Mouse (Mus musculus): ENCODE measurements at regions not wholly inside any gene's neighbourhood (a gene's known extent, or its start where the extent isn't known, plus 50 kb on each side); places are given as distances from the start of the nearest gene placed in this dataset.

DNA sequence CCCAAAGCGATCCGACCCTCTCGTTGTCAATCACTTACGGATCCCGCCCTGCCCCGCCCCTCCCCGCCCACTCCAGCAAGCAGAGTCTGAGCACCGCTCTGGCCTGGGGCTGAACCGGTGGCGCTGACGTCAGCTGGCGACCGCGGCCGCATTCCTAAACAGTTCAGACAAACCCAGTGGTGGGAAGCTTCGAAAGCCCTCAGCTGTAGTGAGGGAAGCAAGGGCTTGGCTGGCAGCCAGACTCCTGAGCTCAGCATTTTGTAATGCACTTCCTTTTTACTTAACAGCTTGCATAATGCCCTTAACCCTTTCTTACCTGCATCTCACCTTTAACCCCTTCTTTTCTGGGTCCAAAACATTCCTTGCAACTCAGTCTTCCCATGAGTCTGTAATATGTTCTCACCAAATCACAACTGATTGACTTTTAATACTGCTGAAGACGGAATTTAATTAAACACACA, 213.0 kb upstream of the Smim15 start:
- TF ChIP-seq TAL1 (IDR thresholded peaks at IDR 0.05; ENCODE audit: low read length), result no peak
- no peak for TF ChIP-seq GATA1 (IDR thresholded peaks at IDR 0.05; ENCODE audit: low read length)
